Mouse (Mus musculus) NIH3T3 (cell line): ENCODE results near the gene Nol9.

ENCODE experiments used
- DNase-seq: peaks from one replicate; pipeline ENCODE4 v3.0.0-alpha.2; 2012; ENCODE audit warnings: low read depth

Nol9 gene

GRCm38 (mm10) chr4:152062390-152063110, 23.4 kb downstream of the Nol9 start:
- DNase-seq, result no peak

- DNase-seq, result no peak
Observed at GRCm38 (mm10) chr4:152067280-152067679, 28.2 kb downstream of the Nol9 start.

GRCm38 (mm10) chr4:152068166-152068724, 29.1 kb downstream of the Nol9 start:
- peak; percentile 30 for DNase-seq

- no peak for DNase-seq
Observed at GRCm38 (mm10) chr4:152069245-152069644, 30.1 kb downstream of the Nol9 start.

- DNase-seq, result no peak
Observed at GRCm38 (mm10) chr4:152070494-152071396, 31.6 kb downstream of the Nol9 start.

- peak; percentile 33 for DNase-seq
Observed at GRCm38 (mm10) chr4:152072121-152072601, 33.0 kb downstream of the Nol9 start, which contains the start of gene Plekhg5. TSS of gene Plekhg5 (plus strand) at chr4:152072498.

GRCm38 (mm10) chr4:152072655-152073054, 33.5 kb downstream of the Nol9 start:
- DNase-seq, result no peak

- DNase-seq, result peak; percentile 42
Observed at GRCm38 (mm10) chr4:152073715-152074114, 34.6 kb downstream of the Nol9 start.

GRCm38 (mm10) chr4:152074548-152074947, 35.4 kb downstream of the Nol9 start:
- DNase-seq, result no peak

GRCm38 (mm10) chr4:152077191-152077590, 38.1 kb downstream of the Nol9 start:
- DNase-seq, result no peak

- peak; percentile 30 for DNase-seq
Observed at GRCm38 (mm10) chr4:152078105-152078530, 39.0 kb downstream of the Nol9 start.

- no peak for DNase-seq
Observed at GRCm38 (mm10) chr4:152079261-152079660, 40.1 kb downstream of the Nol9 start.

GRCm38 (mm10) chr4:152079931-152080330, 40.8 kb downstream of the Nol9 start:
- DNase-seq, result no peak

- peak; percentile 89 for DNase-seq
Observed at GRCm38 (mm10) chr4:152083611-152084220, 44.6 kb downstream of the Nol9 start.

GRCm38 (mm10) chr4:152084616-152085015, 45.5 kb downstream of the Nol9 start:
- DNase-seq, result no peak

GRCm38 (mm10) chr4:152086505-152087210, 47.5 kb downstream of the Nol9 start:
- DNase-seq, result peak; percentile 70

- DNase-seq, result no peak
Observed at GRCm38 (mm10) chr4:152087211-152088081, 48.3 kb downstream of the Nol9 start.

- DNase-seq, result peak; percentile 22
Observed at GRCm38 (mm10) chr4:152088133-152088532, 49.0 kb downstream of the Nol9 start.

GRCm38 (mm10) chr4:152088556-152089120, 49.5 kb downstream of the Nol9 start:
- no peak for DNase-seq

- no peak for DNase-seq
Observed at GRCm38 (mm10) chr4:152090191-152090590, 51.1 kb downstream of the Nol9 start.
